Comparison of ENCODE assay signal across 16 mouse cellular contexts in genomic region chr1:58045546-58045945, GRCm38 (mm10). TPM values are rescaled to one million over a fixed set of nuclear protein-coding genes. Genes with fewer than 3 reads are reported as not detected.
DNase-seq lines count a peak whose midpoint lies in the region; ATAC-seq lines count a peak whose summit lies in the region.
"Had no signal": no experiment of that assay in that cellular context is flagged by ENCODE, and none has a peak within 500 bp of the region (broad histone marks: within the 10 kb centered on the region; RNA-seq: fewer than 3 reads in every experiment).

No protein-coding gene starts in this region.

- no peak overlapping the region for H3K9ac ChIP-seq in forebrain, embryonic 11.5 days (ENCODE audit: low read length)
- no peak overlapping the region for H3K9ac ChIP-seq in forebrain, embryonic 16.5 days (replicated peaks; ENCODE audit: low read depth, low read length)
- H3K9ac ChIP-seq: embryonic facial prominence, embryonic 13.5 days; heart, embryonic 15.5 days; midbrain, embryonic 15.5 days had no signal

- no peak for ATAC-seq in forebrain, embryonic 11.5 days (replicated peaks; ENCODE audit: low FRiP score)
- no peak; the same call in 1 of the 2 replicates for ATAC-seq in forebrain, embryonic 16.5 days
- ATAC-seq: midbrain, embryonic 15.5 days had no signal

- no peaks in the 10 kb centered on the region for H3K36me3 ChIP-seq in forebrain, embryonic 11.5 days (ENCODE audit: control insufficient read depth, insufficient read depth, low read length)
- no peaks in the 10 kb centered on the region for H3K36me3 ChIP-seq in forebrain, embryonic 16.5 days (ENCODE audit: control insufficient read depth, insufficient read depth)
- H3K36me3 ChIP-seq: embryonic facial prominence, embryonic 13.5 days; heart, embryonic 15.5 days; midbrain, embryonic 15.5 days had no signal

- H3K4me3 ChIP-seq in forebrain, embryonic 11.5 days (ENCODE audit: low read depth, low read length), result no peak overlapping the region
- H3K4me3 ChIP-seq in forebrain, embryonic 16.5 days (replicated peaks; ENCODE audit: low read length), result no peak overlapping the region
- H3K4me3 ChIP-seq: embryonic facial prominence, embryonic 13.5 days; heart, embryonic 15.5 days; midbrain, embryonic 15.5 days had no signal

- peak; percentile 14 for DNase-seq in forebrain, embryonic 11.5 days (ENCODE audit: low spot score)
- peak; percentile 24 to 30 for DNase-seq in layer of hippocampus, adult 8-10 months (ENCODE audit: low spot score in 2 of 2)
- DNase-seq in layer of hippocampus, postnatal 25 days (ENCODE audit: extremely low spot score in 1 of 2, low spot score in 1 of 2), result no peak
- DNase-seq in cerebellum, adult 11-12 months, result peak; percentile 89
- peak; percentile 83 to 89 for DNase-seq in cerebellum, postnatal 25 days
- no peak for DNase-seq in ovary, postnatal 14 days (ENCODE audit: low spot score)
- DNase-seq in urinary bladder, postnatal 36 days (ENCODE audit: low spot score in 2 of 2), result no peak
- DNase-seq: kidney, adult 9 months; lung, postnatal 10 days; spleen, adult 18-20 months had no signal

- no peak overlapping the region for H3K4me2 ChIP-seq in forebrain, embryonic 11.5 days (ENCODE audit: low read depth, low read length, severe bottlenecking)
- H3K4me2 ChIP-seq in forebrain, embryonic 16.5 days (ENCODE audit: low read length), result no peak overlapping the region
- H3K4me2 ChIP-seq: embryonic facial prominence, embryonic 13.5 days; heart, embryonic 15.5 days; midbrain, embryonic 15.5 days had no signal

- WGBS in forebrain, embryonic 11.5 days, result 80% methylated on average over 5 of the region's 5 CpGs
- WGBS in forebrain, embryonic 16.5 days, result 68% methylated on average over 5 of the region's 5 CpGs

- H3K27ac ChIP-seq in forebrain, embryonic 11.5 days (ENCODE audit: low read depth, low read length), result no peak overlapping the region
- H3K27ac ChIP-seq in forebrain, embryonic 16.5 days (ENCODE audit: low read length), result no peak overlapping the region
- H3K27ac ChIP-seq: embryonic facial prominence, embryonic 13.5 days; heart, embryonic 15.5 days; midbrain, embryonic 15.5 days had no signal

- H3K27me3 ChIP-seq in forebrain, embryonic 11.5 days (ENCODE audit: control insufficient read depth, insufficient read depth, low read length), result no peaks in the 10 kb centered on the region
- no peaks in the 10 kb centered on the region for H3K27me3 ChIP-seq in forebrain, embryonic 16.5 days (replicated peaks; ENCODE audit: control insufficient read depth, insufficient read depth, low read length)
- H3K27me3 ChIP-seq: embryonic facial prominence, embryonic 13.5 days; heart, embryonic 15.5 days; midbrain, embryonic 15.5 days had no signal

- H3K4me1 ChIP-seq in forebrain, embryonic 11.5 days (replicated peaks; ENCODE audit: control insufficient read depth, insufficient read depth, low read length), result no peaks in the 10 kb centered on the region; the same call in 1 of the 2 replicates
- no peaks in the 10 kb centered on the region for H3K4me1 ChIP-seq in forebrain, embryonic 16.5 days (replicated peaks; ENCODE audit: control insufficient read depth, insufficient read depth, low read length)
- H3K4me1 ChIP-seq: embryonic facial prominence, embryonic 13.5 days; heart, embryonic 15.5 days had no signal

- no peaks in the 10 kb centered on the region for H3K9me3 ChIP-seq in forebrain, embryonic 11.5 days (ENCODE audit: control insufficient read depth, low read length)
- H3K9me3 ChIP-seq in forebrain, embryonic 16.5 days (ENCODE audit: control insufficient read depth, low read length), result no peaks in the 10 kb centered on the region
- H3K9me3 ChIP-seq: embryonic facial prominence, embryonic 13.5 days; heart, embryonic 15.5 days; midbrain, embryonic 15.5 days had no signal

RNA-seq across cellular contexts. Expression of gene Aox1, which starts 15.8 kb away (rescaled TPM):
- polyA plus RNA-seq in forebrain, embryonic 11.5 days (2014; fragmentation: Nextera tagmentation; extraction: Ambion mirVana), result 0.12 and 0.16 TPM in 2 replicates
- 0.25 and 0.37 TPM in 2 replicates for polyA plus RNA-seq in forebrain, embryonic 16.5 days (2015; fragmentation: Nextera tagmentation; extraction: Ambion mirVana)
- 1 to 10 TPM; 4.9 to 7.4 (median 6.0) TPM for total RNA-seq in layer of hippocampus, adult 8-10 months (2022)
- 1 to 10 TPM; 3.0 to 3.9 TPM for total RNA-seq in layer of hippocampus, postnatal 25 days (2021)
- total RNA-seq: granulocyte monocyte progenitor cell, adult 5-6 weeks; hematopoietic stem cell, adult 5-6 weeks had no signal

RNA-seq across cellular contexts. Expression of gene Kctd18, which starts 26.8 kb away (rescaled TPM):
- polyA plus RNA-seq in forebrain, embryonic 11.5 days (2014; fragmentation: Nextera tagmentation; extraction: Ambion mirVana), result 19.5 TPM in 2 replicates
- 31.5 and 33.7 TPM in 2 replicates for polyA plus RNA-seq in forebrain, embryonic 16.5 days (2015; fragmentation: Nextera tagmentation; extraction: Ambion mirVana)
- 10 to 100 TPM; 19.3 to 22.8 (median 20.5) TPM for total RNA-seq in layer of hippocampus, adult 8-10 months (2022)
- total RNA-seq in layer of hippocampus, postnatal 25 days (2021), result 10 to 100 TPM; 14.9 to 20.2 TPM

RNA-seq across cellular contexts. Expression of gene Sgo2a, which starts 49.8 kb away (rescaled TPM):
- 28.0 and 31.0 TPM in 2 replicates for polyA plus RNA-seq in forebrain, embryonic 11.5 days (2014; fragmentation: Nextera tagmentation; extraction: Ambion mirVana)
- 7.8 and 9.4 TPM in 2 replicates for polyA plus RNA-seq in forebrain, embryonic 16.5 days (2015; fragmentation: Nextera tagmentation; extraction: Ambion mirVana)
- under 1 TPM; 0.36 to 0.67 (median 0.40) TPM for total RNA-seq in layer of hippocampus, adult 8-10 months (2022)
- total RNA-seq in layer of hippocampus, postnatal 25 days (2021), result under 1 TPM; 0.47 to 0.59 TPM

Comparison
In these comparisons a context has a peak if more than half of its experiments do, and no peak if none do; other contexts are left out.
1. DNase-seq: peak in forebrain, embryonic 11.5 days (single experiment), layer of hippocampus, adult 8-10 months (2 of 2), cerebellum, adult 11-12 months (single experiment) and cerebellum, postnatal 25 days (2 of 2); none in layer of hippocampus, postnatal 25 days (0 of 2), ovary, postnatal 14 days (single experiment) and urinary bladder, postnatal 36 days (0 of 2).